Mouse (Mus musculus) bone marrow macrophage, adult 2 months (primary cell): ENCODE results near the gene Brd4.

Source experiments
- CTCF ChIP-seq: IDR thresholded peaks from 2 replicates; pipeline ENCODE4 v1.5.1; 2012; ENCODE audit warnings: low read depth, mild to moderate bottlenecking, low read length, moderate library complexity
- POLR2A ChIP-seq: IDR thresholded peaks from 2 replicates; pipeline ENCODE4 v1.6.1; 2012; ENCODE audit warnings: mild to moderate bottlenecking, low read depth, low read length, borderline replicate concordance

DNA sequence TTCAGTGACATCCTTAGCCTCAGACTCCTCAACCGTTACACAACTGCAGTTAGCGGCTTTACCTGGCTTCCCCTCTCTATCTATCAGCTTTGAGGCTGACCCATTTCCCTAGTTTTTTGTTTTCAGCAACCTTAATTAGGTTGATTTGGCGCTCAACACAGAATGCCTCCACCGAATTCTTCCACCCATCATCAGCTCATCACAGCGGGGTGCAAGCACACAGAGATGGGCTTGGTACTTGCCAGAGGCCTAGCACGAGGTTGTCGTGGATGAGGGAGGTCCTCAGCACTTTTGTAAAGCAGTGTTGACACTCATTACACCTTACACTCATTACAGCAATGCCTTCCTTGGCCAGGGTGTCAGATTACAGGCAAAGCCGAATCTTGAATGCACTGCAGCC is 101.5 kb downstream of the Brd4 start:
- TF ChIP-seq CTCF (no peak), POLR2A (no peak)
